Mouse (Mus musculus): ENCODE measurements at regions not wholly inside any gene's neighbourhood (a gene's known extent, or its start where the extent isn't known, plus 50 kb on each side); places are given as distances from the start of the nearest gene placed in this dataset.

GRCm38 (mm10) chr10:53429539-53430344 is 50.0 kb upstream of the Cep85l start:
- DNase-seq (ENCODE audit: low read depth in 3 of 3, low spot score in 3 of 3) (no peak), ATAC-seq (ENCODE audit: insufficient read depth) (no peak)
- TF ChIP-seq CTCF (IDR thresholded peaks at IDR 0.05; ENCODE audit: low read depth) = no peak
- TF ChIP-seq EP300 (IDR thresholded peaks at IDR 0.05; ENCODE audit: low read depth) = no peak
- Histone ChIP-seq H3K9me3 (ENCODE audit: control insufficient read depth, low read length) (no peaks in the 10 kb centered on the region), H3K27ac (no peak overlapping the region), H3K9ac (replicated peaks) (no peak overlapping the region), H3K4me3 (ENCODE audit: insufficient read depth in 1 of 2, low read depth in 2 of 2, low read length in 2 of 2) (no peak overlapping the region), H3K4me2 (ENCODE audit: low read depth) (no peak overlapping the region), H3K36me3 (replicated peaks; ENCODE audit: control insufficient read depth, insufficient read depth, low read depth) (no peaks in the 10 kb centered on the region), H3K4me1 (replicated peaks; ENCODE audit: control insufficient read depth in 2 of 2, insufficient read depth in 2 of 2, low read length in 1 of 2) (peaks cover 12% of the 10 kb centered on the region in 2 experiments), H3K27me3 (ENCODE audit: control insufficient read depth, insufficient read depth, low read length) (no peaks in the 10 kb centered on the region)
- WGBS (ENCODE audit: insufficient replicate concordance) = 72% methylated on average over 7 of the region's 7 CpGs
